8 mouse cellular contexts compared by ENCODE assay signal in the genomic region with DNA sequence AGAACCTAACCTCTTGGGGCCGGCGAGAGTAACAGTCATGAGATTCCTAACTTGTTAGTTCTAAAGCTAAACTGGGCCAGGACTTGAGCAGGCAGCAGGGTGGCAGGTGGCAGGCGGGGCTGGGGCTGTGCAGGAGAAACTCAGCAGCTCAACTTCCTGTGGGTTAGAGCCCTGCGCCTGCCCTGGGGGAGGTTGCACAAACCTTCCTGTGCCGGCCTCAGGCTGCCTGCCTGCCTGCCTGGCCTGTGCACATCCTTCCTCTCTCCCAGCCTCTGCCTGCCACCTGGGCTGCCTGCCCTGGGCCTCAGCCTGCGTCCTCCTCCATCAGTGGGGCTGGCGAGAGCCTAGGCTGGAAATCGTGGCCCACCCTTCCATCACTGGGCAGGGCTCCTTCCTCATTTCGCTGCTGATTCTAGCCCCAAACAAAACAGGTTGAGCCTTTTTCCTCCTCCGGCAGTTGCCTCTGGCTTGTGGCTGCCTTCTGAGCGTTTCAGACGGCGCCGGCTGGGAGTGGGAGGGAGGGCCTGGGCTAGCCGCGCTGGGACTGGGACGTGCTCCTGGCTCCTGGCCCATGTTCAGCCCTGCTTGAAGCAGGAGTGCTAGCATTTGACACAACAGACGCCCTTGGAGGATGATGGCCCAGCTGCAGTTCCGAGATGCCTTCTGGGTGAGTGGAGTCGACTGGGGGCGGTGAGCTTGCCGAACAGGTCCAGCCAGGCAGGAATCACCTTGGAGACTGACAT. TPM values are rescaled to one million over a fixed set of nuclear protein-coding genes. Genes with fewer than 3 reads are reported as not detected.
DNase-seq lines count a peak whose midpoint lies in the region; ATAC-seq lines count a peak whose summit lies in the region.

A gene (plus strand): TSS at position 185 of the 743 bp plus-strand sequence.

- peak within 1 kb of the TSS; percentile 61 for H3K9ac ChIP-seq in heart, embryonic 13.5 days
- peak within 1 kb of the TSS; percentile 33; the same call in 1 of the 2 replicates for H3K9ac ChIP-seq in kidney, embryonic 16.5 days (replicated peaks; ENCODE audit: low read length)
- H3K9ac ChIP-seq in liver, embryonic 12.5 days, result 0 out of 2 replicates have a peak within 1 kb of the TSS, but pooled peaks have one; percentile 17

- ATAC-seq in heart, embryonic 13.5 days (ENCODE audit: extremely low read depth, insufficient number of reproducible peaks, low FRiP score, low TSS enrichment), result peak; percentile 33; the same call in 1 of the 2 replicates
- ATAC-seq in kidney, embryonic 16.5 days (ENCODE audit: low FRiP score, low TSS enrichment), result peak; percentile 79
- ATAC-seq in liver, embryonic 12.5 days, result peak; percentile 51; the same call in 1 of the 2 replicates

- no peak within 1 kb of the TSS for H3K4me3 ChIP-seq in forebrain, embryonic 10.5 days
- peak within 1 kb of the TSS; percentile 23 for H3K4me3 ChIP-seq in heart, embryonic 13.5 days
- no peak within 1 kb of the TSS for H3K4me3 ChIP-seq in kidney, embryonic 16.5 days (ENCODE audit: low read length)
- peak within 1 kb of the TSS; percentile 31 for H3K4me3 ChIP-seq in liver, embryonic 12.5 days

- DNase-seq in 3134 (ENCODE audit: extremely low read depth, insufficient read length, low spot score), result peak; percentile 89
- DNase-seq in adrenal gland, postnatal 36 days, result peak; percentile 65 to 81
- peak; percentile 25 for DNase-seq in forebrain, embryonic 10.5 days (ENCODE audit: extremely low spot score, low spot score)
- DNase-seq in naive thymus-derived CD4-positive, alpha-beta T cell, adult 2 months (ENCODE audit: low read depth), result peak; percentile 83
- peak; percentile 63 for DNase-seq in splenic B cell, adult 2 months (ENCODE audit: low read depth, low spot score)

- peaks cover 16% of the 10 kb centered on the region for H3K4me1 ChIP-seq in forebrain, embryonic 10.5 days
- H3K4me1 ChIP-seq in heart, embryonic 13.5 days, result peaks cover 26% of the 10 kb centered on the region
- peaks cover 16% of the 10 kb centered on the region for H3K4me1 ChIP-seq in kidney, embryonic 16.5 days (ENCODE audit: insufficient read depth, low read length)
- H3K4me1 ChIP-seq in liver, embryonic 12.5 days, result peaks cover 15% of the 10 kb centered on the region

- H3K27me3 ChIP-seq in forebrain, embryonic 10.5 days (ENCODE audit: poor library complexity, severe bottlenecking), result no peaks in the 10 kb centered on the region
- H3K27me3 ChIP-seq in heart, embryonic 13.5 days (replicated peaks), result no peaks in the 10 kb centered on the region
- H3K27me3 ChIP-seq in kidney, embryonic 16.5 days (ENCODE audit: insufficient read depth, low read length), result no peaks in the 10 kb centered on the region
- H3K27me3 ChIP-seq in liver, embryonic 12.5 days (replicated peaks), result no peaks in the 10 kb centered on the region
- H3K27me3 ChIP-seq in splenic B cell, adult 2 months (ENCODE audit: control insufficient read depth, insufficient read depth, low read length, poor library complexity, severe bottlenecking), result no peaks in the 10 kb centered on the region

- 41% methylated on average over 22 of the region's 22 CpGs for WGBS in forebrain, embryonic 10.5 days
- WGBS in heart, embryonic 13.5 days, result 20% methylated on average over 22 of the region's 22 CpGs
- WGBS in kidney, embryonic 16.5 days, result 19% methylated on average over 20 of the region's 22 CpGs
- 18% methylated on average over 22 of the region's 22 CpGs for WGBS in liver, embryonic 12.5 days (ENCODE audit: insufficient replicate concordance)

- H3K27ac ChIP-seq in forebrain, embryonic 10.5 days, result peak within 1 kb of the TSS; percentile 66
- H3K27ac ChIP-seq in heart, embryonic 13.5 days (replicated peaks), result peak within 1 kb of the TSS; percentile 72
- peak within 1 kb of the TSS; percentile 41 for H3K27ac ChIP-seq in kidney, embryonic 16.5 days (ENCODE audit: low read length)
- peak within 1 kb of the TSS; percentile 38; the same call in 1 of the 2 replicates for H3K27ac ChIP-seq in liver, embryonic 12.5 days

- no peaks in the 10 kb centered on the region for H3K36me3 ChIP-seq in forebrain, embryonic 10.5 days (replicated peaks)
- no peaks in the 10 kb centered on the region for H3K36me3 ChIP-seq in heart, embryonic 13.5 days
- H3K36me3 ChIP-seq in kidney, embryonic 16.5 days (ENCODE audit: insufficient read depth, low read length), result no peaks in the 10 kb centered on the region
- no peaks in the 10 kb centered on the region for H3K36me3 ChIP-seq in liver, embryonic 12.5 days
- no peaks in the 10 kb centered on the region for H3K36me3 ChIP-seq in splenic B cell, adult 2 months (ENCODE audit: control insufficient read depth, insufficient read depth, low read length, poor library complexity, severe bottlenecking)

- H3K4me2 ChIP-seq in heart, embryonic 13.5 days, result peak within 1 kb of the TSS; percentile 60
- H3K4me2 ChIP-seq in kidney, embryonic 16.5 days (replicated peaks; ENCODE audit: low read depth, low read length), result peak within 1 kb of the TSS; percentile 36
- peak within 1 kb of the TSS; percentile 35 for H3K4me2 ChIP-seq in liver, embryonic 12.5 days

- no peaks in the 10 kb centered on the region for H3K9me3 ChIP-seq in forebrain, embryonic 10.5 days
- H3K9me3 ChIP-seq in heart, embryonic 13.5 days, result no peaks in the 10 kb centered on the region
- no peaks in the 10 kb centered on the region for H3K9me3 ChIP-seq in kidney, embryonic 16.5 days (ENCODE audit: low read length)
- no peaks in the 10 kb centered on the region for H3K9me3 ChIP-seq in liver, embryonic 12.5 days (replicated peaks)

RNA-seq across cellular contexts. Expression of the gene that starts here (rescaled TPM):
- total RNA-seq in adrenal gland, postnatal 36 days (2021), result 1 to 10 TPM in 1 of 2 experiments, under 1 TPM in 1; 0.89 to 1.0 TPM
- 0.38 and 0.68 TPM in 2 replicates for polyA plus RNA-seq in forebrain, embryonic 10.5 days (2016; fragmentation: Nextera tagmentation; extraction: Ambion mirVana)
- polyA plus RNA-seq in heart, embryonic 13.5 days (2015; fragmentation: Nextera tagmentation; extraction: Ambion mirVana), result 0.55 and 1.4 TPM in 2 replicates
- polyA plus RNA-seq in kidney, embryonic 16.5 days (2015; fragmentation: Nextera tagmentation; extraction: Ambion mirVana), result 0.91 and 0.96 TPM in 2 replicates
- polyA plus RNA-seq in liver, embryonic 12.5 days (2016; fragmentation: Nextera tagmentation; extraction: Ambion mirVana), result 3.2 and 3.7 TPM in 2 replicates

Comparison
In these comparisons a context has a peak if more than half of its experiments do, and no peak if none do; other contexts are left out.
1. Peak in DNase-seq and H3K27ac ChIP-seq in forebrain, embryonic 10.5 days; RNA of the gene not detected or under 1 TPM.
2. Peak in ATAC-seq, H3K27ac ChIP-seq, H3K9ac ChIP-seq and H3K4me2 ChIP-seq in kidney, embryonic 16.5 days; RNA of the gene not detected or under 1 TPM.
3. DNase-seq: peak in every context shown above with its lines; median percentile 89 in 3134; 83 in naive thymus-derived CD4-positive, alpha-beta T cell, adult 2 months; 73 in adrenal gland, postnatal 36 days; 63 in splenic B cell, adult 2 months; 25 in forebrain, embryonic 10.5 days.
4. H3K4me3 ChIP-seq: peak in heart, embryonic 13.5 days (single experiment) and liver, embryonic 12.5 days (single experiment); none in forebrain, embryonic 10.5 days (single experiment) and kidney, embryonic 16.5 days (single experiment).
5. Peak in every context shown above with its lines, with median percentiles within 50 percentile points of each other: H3K27ac ChIP-seq, ATAC-seq, H3K4me2 ChIP-seq and H3K9ac ChIP-seq.